Mouse (Mus musculus) skeletal muscle tissue, adult 2 months (tissue): Measurements from ENCODE around the gene Zfp326.
A peak's percentile ranks its signal among the peaks of the same experiment; 100 is the strongest.
"Not testable (repeated sequence)": the region's sequence is repeated elsewhere in the genome, so short reads cannot be mapped to it uniquely, and the experiment has no call there.

Source experiments
- DNase-seq: peaks from one replicate; pipeline ENCODE4 v3.0.0-alpha.2; 2012; ENCODE audit warnings: low read depth, low spot score

Gene Zfp326

DNA sequence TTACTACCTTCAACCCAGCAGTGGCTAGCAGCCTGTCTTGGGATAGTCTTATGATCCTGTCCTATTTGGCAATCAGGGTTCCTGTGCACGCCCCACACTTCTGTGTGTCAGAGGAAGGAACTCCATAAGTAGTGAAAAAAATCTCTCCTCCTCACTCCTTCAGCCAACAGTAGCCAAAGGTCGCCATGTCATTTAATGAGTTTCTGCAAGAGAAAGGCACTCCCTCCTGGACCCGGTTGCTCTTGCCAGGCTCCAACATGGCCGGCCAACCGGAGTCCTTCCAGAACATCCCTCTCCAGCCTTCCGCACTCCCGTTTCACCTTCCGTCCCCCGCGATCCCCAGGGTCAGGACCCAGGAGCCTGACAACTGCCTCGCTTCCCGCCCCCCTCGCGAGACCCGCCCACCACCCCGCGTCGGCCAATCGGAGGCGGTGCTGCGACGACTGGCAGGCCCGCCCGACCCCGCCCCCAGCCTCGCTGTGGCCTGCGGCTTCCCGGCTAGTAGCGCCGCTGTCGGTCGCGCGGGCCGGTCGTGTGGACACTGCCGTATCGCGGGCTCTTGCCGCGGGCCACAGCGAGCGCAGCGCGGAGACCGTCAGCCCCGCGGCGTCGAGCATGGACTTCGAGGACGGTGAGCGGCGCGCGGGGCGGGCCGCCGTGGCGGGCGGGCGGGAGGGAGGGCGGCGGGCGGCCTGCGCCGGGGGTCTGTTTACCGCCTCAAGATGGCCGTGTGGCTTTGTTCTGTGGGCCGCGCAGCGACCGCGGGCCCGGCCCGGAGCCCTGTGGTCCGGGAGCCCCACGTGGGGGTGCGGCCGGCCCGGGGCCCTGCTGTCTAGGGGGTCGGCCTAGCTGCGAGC is at the start of gene Zfp326:
Gene Zfp326, plus strand, starts transcription at position 498 of the 857 bp plus-strand sequence.
- DNase-seq, result peak; percentile 91

DNA sequence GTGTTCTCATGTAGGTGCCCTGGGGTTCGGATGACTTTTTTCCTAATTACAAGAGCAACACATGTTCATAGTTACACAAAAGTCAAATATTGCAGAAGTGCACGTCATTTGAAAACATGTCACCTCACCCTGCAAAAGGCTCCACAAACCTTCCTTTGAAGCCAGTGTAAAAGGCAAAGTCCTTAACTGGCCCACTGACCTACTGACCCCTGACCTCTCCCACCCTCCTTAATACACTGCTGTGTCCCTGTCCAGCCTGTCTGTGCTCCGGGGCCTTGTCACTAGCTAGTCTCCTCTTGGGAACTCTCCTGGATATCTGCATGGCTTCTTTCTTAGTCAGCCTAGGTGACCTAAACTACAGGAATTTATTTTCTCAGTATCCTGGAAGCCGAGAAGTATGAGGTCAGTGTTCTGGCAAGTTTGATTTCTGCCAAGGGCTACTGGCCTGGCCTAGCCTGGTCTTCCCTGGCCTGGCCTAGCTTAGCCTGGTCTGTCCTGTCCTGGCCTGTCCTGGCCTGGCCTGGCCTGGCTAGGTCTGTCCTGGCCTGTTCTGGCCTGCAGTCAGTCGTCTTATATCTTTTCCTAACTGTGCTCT is 49.4 kb upstream of the Zfp326 start:
- no peak for DNase-seq

DNA sequence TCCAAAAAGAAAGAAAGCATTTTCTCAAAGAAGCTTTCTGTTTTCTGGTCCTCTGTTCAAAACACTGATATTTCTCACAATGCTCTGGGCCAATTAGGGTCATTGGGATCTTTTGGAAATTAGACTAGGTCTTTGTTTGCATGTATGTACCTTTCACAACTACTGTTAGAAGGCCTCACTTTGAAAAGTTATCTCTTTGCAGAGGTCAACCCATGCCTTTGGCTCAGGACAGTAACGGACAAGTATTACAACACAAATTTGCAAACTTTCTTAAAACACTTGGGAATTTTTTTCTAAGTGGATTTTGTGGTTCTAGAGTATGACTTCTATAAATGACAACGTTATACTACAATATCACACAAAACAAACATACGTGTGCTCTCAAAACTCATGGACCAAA is 48.3 kb upstream of the Zfp326 start:
- no peak for DNase-seq

DNA sequence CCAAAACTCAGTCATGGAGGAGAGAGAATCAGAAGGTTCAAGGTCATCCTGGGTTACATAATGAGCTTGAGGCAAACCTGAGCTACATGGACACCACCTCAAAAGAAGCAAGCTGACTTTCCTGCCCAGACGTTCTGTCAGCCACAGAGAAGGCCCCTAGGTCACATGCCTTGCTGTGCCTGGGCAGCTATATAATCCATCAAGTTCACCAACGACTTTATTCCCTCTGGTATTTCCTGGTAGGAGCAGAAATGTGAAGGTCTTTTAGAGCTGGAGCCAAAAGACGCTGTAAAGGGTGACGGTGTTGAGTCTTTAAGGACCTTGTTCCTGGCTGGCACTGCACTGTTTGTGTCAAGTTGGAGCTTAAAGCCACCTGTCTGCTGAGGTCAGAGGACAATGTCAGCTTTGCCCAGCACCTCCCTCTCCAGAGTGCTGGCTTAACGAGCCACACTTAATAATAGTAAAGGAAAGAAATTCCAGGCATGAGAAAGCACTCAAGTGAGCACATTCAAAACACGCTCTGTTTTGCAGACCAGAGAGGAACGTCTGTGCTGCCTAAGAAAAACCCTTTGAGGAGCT is 47.3 kb upstream of the Zfp326 start:
- no peak for DNase-seq

DNA sequence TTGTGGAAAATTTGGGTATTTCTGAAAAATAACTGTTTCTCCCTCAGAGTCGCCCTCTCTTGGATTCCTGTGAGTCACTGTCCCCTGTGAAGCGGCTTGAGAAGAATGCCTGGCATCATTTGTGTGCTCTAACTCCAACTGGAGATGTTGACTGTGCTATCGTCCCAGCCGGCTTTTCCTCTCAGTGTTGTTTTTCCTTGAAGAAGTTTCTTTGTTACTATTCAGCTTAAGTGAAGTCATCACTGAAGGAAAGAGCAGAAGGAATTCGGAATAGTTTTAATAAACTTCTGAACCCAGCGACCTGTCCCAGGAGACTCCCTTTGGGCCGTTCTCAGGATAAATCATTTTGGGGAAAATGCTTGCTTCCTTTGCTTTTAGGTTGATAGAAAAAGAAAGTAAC is 44.2 kb upstream of the Zfp326 start:
- DNase-seq, result peak; percentile 70

DNA sequence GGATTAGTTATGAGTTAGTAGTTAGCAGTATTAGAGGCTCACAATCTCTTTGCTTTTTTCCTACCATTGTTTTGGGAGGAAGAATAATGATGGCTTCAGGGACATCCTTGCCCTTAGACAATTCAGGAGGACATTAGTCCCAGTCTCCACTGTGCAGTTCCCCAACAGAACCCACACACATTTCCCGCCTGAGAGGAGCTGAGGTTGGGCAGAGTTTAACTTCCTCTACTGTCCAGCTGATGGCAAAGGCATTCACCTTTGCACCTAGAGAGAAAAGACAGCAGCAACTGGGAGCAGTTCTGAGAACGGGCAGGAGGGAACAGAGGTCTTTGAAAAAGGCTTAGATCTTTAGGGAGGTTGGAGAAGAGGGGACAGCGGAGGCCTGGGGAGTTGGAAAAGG is 42.4 kb upstream of the Zfp326 start:
- DNase-seq, result no peak

DNA sequence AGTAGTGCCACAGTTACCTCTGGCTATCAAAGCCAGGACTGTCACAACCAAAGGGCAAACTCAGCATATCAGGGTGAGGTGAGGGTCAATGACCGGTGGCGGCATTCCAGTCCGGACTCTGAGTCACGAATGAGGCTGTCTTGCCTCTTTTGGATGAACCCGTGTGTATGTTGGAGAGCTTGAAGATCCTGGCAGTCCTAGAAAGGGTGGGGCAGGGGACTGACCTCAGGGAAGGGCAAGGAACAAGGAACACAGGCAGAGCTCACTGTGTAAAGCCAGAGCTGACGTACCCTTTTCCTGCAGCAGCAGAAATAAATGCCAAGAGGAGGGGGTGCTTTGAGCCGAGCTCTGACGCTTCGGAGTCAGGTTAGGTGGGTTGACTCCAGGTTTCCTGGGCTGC is 40.4 kb upstream of the Zfp326 start:
- peak; percentile 78 for DNase-seq

DNA sequence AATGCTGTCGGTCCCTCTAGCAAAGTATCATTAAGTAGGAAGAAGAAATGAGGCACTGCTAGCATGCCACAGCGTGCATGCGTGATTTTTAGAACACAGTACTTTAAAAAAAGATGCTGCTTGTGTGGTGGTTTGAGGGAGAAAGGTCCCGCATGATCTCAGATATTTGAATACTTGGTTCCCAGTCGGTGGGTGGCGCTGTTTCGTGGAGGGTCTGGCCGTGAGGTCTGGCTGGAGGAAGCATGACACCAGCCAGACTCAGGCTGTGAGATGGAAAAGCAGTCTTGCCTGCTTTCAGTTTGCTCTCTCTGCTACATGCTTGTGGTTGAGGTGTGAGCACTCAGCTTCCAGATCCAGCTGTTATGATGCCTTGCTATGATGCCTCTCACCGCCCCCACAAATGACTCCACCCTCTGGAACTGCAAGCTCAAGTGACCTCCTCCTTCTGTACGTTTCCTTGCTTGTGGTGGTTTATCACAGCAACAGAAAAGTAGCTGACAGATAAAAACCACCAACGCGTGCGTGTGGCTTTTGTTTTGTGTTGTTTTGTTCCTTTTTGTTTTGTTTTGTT is 36.5 kb upstream of the Zfp326 start:
- no peak for DNase-seq

DNA sequence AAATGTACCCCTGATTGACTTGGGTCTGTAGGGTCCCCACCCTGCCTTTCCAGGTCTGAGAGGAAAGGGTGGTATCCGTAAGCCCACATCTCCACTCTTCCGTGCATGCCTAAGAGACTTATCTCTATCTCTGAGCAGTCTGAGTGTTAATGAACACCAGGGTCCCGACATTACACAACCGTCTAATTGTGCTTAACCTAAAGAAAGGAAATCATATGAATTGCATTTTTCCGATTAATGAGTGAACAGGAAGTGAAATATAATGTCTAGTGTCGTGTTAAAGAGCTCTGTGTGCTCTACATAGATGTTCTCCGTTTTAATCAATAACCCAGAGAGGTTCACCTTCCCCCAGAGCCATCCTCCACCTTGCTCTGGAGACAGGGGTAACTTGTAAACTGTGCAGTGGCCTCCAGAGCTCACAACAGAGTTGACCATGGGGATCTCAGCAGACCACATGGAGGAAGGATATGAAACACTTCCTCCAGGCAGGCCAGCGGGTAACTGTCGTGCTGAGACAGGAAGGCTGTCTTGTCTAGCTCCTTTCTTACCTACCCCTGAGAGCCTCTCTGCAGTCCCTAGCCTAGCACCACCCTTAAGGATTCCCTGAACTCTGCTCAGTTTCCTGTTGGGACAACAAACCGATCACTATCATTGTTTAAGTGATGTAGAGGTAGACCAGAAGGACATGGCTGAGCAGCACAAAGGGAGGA is 32.2 kb upstream of the Zfp326 start:
- DNase-seq, result no peak

DNA sequence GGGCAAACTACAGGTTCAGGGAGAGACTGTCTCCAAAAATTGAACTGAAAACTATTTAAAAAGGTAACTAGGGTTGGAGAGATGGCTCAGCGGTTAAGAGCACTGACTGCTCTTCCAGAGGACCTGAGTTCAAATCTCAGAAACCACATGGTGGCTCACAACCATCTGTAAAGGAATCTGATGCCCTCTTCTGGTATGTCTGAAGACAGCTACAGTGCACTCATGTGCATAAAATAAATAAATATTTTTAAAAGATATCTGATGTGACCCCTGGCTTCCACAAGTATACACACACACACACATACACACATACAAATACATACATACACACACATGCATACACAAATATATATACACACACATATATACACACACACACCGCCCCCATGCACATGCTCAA is 31.3 kb upstream of the Zfp326 start:
- DNase-seq, result no peak

DNA sequence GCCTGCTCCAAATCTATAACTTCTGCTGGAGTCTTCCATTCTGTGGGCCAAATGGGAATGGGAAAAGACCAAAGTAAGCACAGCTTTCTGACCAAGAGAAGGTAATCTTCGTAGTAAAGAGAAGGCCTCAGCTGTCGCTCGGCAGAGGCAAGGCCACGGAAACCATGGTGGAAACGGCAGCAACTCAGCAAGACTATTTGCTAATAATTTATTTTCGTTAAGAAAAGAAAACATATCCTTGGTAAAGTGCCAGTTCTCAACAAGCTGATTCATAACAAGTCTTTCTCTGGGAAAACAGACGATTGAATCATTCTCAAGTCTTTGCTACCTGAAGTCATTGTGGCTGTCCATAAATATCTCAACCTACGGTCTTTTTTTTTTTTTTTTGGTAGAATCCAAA is 28.6 kb upstream of the Zfp326 start:
- no peak for DNase-seq

DNA sequence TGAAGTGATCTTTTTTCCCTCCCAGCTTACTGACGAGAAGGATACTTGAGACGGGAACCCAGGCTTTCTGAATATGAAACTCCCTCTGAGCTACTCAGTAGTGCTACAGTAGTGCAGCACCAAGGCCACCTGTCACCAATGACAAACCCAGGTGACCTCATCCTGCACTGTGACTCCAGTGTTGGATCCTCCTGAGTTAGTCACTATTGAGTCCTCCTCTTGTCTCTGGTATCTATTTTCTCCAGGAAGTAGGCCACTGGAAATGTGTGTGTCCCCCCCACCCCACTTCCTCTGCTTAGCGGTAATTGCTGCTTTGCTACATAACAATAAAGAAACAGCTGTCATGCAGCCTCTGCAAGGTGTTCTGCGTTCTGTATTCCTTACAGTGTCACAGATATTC is 27.1 kb upstream of the Zfp326 start:
- DNase-seq, result no peak

DNA sequence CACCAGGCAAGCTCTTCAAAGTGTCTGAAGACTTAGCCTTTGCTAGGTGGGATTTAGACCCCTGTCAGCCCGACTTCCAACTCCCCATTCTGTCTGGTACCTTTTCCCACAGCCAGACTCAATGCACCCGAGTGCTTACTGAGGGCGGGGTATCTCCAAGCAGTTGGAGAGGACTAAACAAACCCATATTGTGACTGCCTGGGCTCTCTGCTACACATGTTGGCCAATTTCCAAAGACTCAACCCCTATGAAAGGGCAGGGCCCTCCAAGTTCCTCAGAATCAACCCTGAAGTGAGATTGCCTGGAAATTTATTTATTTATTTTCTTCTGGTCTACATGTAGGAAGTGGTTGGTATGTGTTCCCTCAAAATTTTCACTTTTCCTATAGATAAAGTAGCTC is 26.7 kb upstream of the Zfp326 start:
- DNase-seq, result no peak

DNA sequence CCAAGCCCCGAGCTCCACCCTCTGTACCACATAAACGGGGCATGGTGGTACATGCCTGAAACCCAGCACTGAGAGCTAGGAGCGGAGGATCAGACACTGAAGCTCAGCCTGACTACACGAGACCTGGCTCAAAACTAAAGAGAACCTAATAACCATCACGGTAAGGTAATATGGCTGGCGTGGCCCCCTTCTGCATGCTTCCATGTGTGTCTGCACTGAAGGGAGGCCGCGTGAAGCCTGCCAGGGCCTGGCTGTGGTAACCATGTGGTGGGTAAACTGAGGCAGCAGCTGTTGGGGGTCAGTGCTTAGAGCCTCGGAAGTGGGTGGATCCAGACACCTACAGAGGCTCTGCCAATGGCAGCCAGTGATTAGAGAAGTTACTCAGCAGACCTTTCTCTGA is 23.1 kb upstream of the Zfp326 start:
- DNase-seq, result no peak

DNA sequence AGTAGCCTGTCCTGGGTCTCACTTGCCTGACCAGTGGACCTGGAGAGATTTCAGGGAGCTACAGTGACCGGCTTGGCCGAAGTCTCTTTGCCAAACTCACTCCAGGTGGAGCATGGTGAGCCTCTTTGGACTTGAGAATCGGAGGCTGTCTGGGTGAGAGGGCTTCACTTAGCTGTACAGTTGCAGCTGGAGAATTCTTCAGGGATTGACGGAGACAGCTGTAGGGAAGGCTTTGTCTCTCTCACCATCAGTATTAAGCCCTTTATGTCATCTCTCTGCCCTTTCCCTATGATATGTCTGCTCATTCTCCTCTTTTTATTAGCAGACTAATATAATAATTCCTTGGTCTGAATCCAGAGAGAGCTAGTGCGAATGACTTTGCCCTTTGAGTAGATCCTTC is 18.9 kb upstream of the Zfp326 start:
- no peak for DNase-seq

DNA sequence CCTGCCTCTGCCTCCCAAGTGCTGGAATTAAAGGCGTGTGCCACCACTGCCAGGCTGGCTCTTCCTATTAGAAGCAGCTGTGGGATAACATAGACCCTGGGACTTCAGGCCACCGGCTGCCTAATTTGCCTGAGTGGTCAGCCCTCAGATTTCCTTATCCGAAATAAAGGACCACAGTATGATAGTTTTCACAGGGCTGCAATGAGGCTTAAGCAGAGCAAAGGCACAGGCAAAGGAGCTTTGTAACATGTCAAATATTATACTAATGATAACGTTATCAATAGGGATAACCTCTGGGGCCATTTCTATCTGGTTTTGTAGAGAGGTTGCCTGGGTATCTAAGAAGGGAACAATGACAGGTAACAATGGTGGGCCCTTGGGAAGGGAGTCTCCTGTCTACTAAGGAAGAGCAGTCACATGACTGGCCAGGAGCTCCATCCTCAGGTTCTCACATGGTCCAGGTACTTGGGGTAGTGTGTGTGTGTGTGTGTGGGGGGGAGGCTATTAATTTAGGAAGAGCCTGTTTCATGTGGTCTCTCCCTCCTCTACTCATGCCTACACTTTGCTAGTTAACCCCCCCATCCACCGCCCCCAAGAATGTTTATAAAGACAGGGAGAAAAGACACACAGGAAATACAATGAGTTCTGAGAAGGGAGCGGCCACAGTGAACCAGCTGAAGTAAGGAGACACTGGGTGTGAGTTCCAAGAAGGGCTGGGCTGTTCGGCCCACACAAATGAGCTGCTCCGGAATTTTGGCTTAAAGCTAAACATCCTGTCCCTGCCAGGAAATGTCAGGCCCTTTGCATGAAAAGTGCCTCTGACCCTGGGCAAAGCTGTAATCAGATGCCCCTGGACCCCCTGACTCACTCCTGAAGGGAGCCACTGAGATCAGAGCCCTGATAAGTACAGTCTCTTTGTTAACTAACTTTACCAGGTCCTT is 17.3 kb upstream of the Zfp326 start:
- peak; percentile 45 for DNase-seq

DNA sequence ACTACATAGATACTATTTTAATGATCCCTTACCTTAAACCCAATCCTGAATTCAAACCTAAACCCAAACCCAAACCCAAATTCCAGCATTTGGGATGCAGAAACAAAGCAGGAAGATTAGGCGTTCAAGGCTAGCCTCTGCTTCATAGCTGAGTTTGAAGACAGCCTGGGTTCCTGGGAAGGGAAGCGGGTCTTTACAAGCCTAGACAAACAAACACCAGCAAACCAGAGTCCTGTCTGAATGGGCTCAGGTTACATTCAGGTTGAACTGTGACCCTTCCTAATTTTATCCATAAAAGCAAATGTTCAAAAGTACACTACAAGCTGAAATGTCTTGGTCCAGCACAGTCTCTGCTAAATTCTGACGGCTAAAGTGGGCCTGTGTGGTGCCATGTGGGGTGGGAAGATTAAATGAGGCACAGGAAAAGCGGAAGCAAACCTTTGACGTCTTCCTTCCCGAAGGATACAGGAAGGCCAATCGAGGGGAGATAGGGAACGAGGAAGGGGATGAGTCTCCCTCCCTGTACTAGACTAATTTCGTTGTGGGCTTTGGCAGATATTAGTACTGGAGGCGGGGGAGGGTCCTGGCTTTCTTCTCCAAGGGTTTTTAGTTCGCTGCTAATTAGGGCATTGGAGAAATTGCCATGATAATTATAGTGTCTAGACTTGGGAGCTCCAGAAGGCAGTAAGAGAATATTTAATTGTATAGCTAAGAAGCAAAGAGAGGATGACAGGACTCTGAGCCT is 16.5 kb upstream of the Zfp326 start:
- no peak for DNase-seq

DNA sequence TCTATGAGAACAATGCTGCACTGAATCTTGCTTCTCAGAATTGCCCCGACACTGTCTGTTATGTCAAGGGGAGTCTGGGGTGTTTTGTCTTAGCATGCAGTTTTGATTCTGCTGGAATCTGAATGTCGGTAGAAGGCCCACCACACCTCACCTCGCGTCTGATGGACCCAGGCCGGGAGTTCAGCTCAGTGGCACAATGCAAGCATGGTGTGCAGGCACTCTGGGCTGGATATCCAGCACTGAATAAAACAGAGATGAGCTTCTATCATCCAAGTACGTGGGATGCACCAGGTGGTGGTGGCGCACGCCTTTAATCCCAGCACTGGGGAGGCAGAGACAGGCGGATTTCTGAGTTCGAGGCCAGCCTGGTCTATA is 15.9 kb upstream of the Zfp326 start:
- no peak for DNase-seq

DNA sequence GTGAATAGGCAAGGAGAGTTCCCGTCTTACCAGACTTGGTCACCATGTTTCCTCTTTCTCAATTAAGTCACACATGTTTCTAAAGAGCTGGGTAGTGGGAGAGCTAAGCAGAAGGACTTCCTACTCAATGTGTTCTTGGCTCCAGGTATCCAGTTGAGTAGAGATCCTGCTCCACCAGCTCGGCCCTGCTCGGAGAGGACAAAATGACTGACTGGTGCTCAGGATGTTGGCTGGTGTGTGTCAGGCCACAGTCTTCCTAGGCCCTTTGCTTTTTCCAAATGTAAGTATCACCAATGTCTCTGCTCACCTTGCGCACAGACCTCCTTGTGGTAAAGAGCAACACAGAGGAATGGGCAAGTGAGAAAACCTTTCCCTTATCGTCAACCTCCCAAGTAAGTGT is 14.7 kb upstream of the Zfp326 start:
- DNase-seq, result no peak

DNA sequence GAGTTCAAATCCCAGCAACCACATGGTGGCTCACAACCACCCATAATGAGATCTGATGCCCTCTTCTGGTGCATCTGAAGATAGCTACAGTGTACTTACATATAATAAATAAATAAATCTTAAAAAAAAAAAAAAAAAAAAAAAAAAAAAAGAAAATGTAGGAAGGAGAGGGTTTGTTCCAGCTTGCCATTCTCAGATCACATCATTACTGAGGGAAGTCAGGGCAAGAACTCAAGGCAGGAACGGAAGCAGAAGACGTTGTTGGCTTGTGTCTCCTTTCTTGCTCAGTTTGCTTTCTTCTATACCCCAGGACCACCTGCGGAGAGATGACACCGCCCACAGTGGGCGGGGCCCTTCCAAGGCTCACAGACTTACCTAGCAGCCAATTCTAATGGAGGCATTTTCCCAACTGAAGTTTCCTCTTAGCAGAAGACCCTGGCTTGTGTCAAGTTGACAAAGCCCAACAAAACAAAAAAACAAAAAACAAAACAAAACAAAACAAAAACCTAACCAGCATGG is 11.2 kb upstream of the Zfp326 start:
- not testable (repeated sequence) for DNase-seq
